Mouse (Mus musculus) lung, postnatal 14 days (tissue): ENCODE data around the gene Timmdc1.

Experiments
- DNase-seq: peaks from one replicate; pipeline ENCODE4 v3.0.0; 2021

Gene Timmdc1

DNA sequence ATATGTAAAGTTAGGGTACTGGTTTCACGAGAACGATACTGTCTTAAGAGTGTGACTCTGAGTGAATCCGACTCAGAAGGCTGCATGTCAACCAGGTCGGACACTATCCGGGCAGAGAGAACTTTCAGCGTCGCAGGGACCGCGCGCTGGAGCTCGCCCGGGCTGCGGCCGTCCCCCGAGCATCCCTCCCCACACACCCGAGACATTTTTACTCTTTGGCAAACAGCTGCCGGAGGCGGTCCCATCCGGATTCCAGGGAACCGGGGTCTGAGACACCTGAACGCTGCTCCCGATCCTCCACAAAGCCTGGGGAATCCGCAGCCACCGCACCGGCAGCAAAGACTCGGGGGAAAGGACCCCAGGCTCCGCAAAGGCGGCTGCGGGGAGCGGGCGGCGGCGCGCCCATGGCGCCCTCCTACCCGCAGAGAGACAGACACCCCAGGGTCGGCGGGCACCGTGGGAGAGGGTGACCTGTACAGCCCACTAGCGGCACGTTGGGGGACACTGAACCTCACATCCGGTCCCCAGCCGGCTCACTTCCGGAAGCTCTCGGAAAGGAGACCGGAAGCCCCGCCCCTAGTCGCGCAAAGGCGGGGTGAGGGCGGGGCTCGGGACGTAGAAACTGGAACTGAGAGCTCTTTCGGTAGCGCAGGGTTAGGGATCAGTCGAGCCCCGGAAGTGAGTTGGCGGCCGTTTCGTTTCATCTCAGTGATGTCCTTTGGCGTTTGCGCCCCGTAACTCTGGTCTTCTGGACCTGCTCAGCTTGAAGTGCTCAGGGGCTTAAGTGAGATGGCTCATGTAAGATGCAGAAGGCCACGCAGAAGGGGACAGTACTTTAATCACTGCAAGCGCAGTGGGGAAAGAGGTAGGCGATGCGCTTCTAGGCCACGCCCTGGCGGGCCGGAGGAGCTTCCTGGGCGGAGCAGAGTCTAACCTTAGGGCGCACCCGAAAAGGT, at the start of gene Timmdc1:
Gene Timmdc1, minus strand, starts transcription at position 535 of the 956 bp plus-strand sequence.
- peak; percentile 95 for DNase-seq

DNA sequence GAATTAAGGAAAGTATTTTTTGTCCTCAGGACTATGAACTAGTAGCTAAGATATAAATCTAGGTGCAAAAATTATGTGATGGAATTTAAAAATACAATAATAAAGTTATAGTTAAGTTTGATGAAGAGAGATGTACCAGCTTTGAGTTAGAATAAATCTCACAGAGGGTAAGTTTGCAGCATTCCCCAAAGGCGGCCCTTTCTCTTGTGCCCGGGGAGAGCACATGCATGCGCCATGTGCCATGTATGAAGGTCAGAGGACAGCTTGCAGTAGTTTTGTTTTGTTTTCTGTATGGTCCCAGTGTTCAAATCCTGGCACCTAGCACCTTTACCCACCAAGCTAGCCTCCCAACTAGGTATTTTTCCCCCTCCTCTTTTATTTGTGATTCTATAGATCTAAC, 49.0 kb upstream of the Timmdc1 start:
- no peak for DNase-seq

DNA sequence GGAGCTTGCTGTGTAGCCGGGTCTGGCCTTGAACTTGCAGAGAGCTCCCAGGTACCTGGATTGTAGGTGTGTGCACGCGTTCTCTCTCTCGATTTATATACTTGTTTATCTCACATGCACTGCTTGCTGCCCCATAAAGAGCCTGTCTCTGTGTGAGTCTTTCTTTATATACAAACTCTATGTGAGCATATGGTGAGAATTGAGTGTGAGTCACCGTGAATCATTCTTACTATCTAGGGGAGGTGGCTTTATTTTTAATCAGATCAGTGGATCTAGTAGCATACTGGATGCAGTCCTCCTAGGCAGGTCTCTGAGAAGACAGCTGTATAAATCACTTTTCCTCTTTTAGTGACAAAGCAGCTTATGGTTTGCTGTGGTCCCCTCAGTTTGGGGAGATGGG, 45.7 kb upstream of the Timmdc1 start:
- no peak for DNase-seq

- DNase-seq: no peak
These were observed 41.1 kb upstream of the Timmdc1 start for GRCm38 (mm10) chr16:38563516-38563915.

DNA sequence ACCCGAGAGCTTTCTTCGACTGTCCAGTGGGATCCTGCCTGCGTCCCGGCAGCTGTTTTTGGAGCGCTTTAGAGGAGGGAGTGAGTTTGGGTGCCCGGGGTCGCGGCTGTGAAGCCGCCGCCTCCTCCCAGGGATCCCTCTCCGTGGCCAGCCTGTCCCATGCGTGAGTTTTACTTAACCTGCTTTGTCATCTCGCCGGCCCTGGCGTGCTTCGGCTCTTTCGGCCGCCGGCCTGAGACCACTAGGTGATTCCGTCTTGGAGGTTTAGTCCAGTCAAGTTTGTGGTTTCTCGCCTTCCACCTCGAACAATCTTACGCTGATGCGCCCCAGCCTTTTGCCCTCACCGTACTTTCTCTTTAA, 40.5 kb upstream of the Timmdc1 start:
- no peak for DNase-seq

- peak; percentile 96 for DNase-seq
These were observed 39.9 kb upstream of the Timmdc1 start for GRCm38 (mm10) chr16:38562131-38562967.

DNA sequence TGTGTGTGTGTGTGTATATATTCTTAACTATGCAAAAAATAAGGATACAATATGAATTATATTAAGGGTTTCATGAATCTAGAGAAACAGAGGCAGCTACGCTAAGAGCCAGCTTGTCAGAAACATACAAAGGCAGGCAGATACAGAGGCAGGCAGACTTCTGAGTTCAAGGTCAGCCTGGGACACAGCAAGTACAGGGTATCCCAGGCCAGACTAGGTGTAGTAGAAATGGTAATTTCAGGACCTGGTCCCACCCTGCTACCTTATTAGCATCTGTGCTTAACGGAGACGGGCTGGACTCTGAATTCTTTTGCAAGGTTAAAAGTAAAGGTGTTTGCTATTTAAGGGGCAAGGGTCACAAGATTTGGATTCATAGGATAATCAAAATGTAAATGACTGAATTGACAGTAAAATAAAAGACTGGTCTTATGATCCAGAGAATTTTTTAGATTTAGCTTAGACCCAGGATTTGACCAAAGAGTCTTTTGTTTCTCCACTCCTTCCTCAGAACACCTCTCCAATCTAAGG, 35.8 kb upstream of the Timmdc1 start, which contains the start of gene Tmem39a:
Gene Tmem39a, plus strand, starts transcription at position 478 of the 528 bp plus-strand sequence.
- no peak for DNase-seq

DNA sequence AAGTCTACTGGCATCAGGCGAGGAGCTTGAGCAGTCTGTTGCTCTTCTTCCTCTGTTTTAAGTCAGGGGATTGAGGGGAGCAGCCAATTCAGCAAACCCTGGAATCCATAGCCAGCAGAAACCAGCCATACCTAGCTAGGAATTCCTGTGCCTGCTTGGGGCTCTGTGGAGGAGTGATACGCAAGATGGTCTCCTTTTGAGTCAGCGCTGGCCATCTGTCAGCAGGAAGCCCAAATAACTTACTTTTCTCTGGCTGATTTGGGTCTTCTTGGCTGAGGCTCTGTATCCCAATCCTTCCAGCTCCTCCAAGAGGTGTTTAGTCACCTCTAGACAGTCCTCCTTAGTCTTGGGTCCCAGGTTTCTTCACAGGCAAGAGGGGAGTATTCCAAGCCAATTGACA, 33.5 kb upstream of the Timmdc1 start:
- DNase-seq: no peak

- DNase-seq: peak; percentile 76
These were observed 27.3 kb upstream of the Timmdc1 start, which contains the start of gene Poglut1 for GRCm38 (mm10) chr16:38549479-38550396. Gene Poglut1 (minus strand): TSS chr16:38550258.

DNA sequence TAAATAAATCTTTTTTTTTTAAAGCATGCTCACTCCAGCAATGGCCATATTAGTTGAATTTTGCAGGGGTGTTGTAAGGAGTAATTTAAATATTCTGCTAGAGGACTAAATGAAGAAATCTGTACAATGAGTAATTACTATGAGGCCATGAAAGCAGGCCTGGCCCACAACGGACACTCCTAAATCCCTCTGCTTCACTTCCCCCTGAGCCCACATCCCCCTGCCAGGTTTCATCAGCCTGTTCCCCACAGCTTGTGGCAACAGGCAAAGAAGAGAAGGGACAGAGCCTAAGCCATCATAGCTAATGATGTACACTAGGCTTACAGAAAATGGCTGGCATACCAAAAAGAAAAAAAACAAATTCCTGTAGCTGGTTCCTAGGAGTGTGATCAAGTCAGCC, 25.5 kb upstream of the Timmdc1 start:
- no peak for DNase-seq

DNA sequence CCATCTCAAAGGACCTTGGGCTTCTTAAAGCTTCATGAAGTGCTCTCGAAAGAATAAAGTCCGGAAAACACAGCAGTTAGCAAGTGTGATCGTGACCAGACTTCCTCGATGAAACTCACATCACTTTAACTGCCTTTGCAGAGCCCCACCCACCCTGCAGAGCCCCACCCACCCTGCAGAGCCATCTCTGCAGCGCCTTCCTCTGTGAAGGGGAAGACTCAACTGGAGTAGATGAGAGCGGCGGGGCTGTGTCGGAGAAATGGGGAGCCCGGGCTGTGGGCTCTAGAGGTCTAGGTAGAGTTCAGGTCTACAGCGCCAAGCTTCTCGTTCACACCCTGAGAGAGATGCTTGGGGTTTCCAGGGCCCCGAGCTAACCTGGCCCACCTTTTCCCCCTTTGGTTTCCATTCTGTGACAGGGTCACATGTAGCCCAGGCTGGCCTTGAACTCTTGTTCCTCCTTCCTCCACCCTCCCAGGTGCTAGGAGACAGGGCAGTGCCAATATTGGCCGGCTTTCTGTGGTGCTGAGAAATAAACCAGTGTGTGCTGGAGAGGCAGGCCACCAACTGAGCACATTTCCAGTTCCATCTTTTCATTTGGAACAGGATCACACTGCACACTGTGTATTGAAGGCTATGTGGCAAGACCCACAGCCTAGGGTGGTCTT, 16.4 kb upstream of the Timmdc1 start:
- no peak for DNase-seq

DNA sequence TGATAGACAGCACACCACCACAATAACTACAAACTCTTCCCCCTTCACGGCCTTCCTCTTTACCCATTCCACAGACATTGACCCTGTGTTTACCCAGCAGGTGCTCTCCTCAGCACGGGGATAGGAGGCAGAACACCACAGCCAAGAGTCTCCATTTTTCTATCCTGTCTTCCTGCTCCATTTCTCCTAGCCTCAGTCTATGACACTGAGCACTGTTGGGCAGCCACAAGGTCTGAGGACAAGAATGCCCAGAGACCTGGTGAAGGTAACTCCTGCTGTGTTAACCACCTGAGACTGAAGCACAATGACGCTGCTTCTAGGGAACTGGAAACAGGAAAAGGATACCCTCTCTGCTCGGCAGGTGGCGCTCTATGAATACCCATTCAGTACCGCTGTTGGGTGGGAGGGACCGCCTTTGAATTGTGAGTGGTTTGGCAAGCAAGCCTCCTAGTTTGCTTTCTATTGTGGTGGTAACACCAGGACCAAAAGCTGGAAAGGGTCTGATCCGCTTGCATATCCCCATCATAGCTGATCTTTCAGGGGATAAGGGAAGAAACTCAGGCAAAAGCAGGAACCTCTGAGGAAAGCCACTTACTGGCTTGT, 14.2 kb upstream of the Timmdc1 start:
- DNase-seq: peak; percentile 87

- DNase-seq: no peak
These were observed 3.8 kb upstream of the Timmdc1 start for GRCm38 (mm10) chr16:38526264-38526663.

DNA sequence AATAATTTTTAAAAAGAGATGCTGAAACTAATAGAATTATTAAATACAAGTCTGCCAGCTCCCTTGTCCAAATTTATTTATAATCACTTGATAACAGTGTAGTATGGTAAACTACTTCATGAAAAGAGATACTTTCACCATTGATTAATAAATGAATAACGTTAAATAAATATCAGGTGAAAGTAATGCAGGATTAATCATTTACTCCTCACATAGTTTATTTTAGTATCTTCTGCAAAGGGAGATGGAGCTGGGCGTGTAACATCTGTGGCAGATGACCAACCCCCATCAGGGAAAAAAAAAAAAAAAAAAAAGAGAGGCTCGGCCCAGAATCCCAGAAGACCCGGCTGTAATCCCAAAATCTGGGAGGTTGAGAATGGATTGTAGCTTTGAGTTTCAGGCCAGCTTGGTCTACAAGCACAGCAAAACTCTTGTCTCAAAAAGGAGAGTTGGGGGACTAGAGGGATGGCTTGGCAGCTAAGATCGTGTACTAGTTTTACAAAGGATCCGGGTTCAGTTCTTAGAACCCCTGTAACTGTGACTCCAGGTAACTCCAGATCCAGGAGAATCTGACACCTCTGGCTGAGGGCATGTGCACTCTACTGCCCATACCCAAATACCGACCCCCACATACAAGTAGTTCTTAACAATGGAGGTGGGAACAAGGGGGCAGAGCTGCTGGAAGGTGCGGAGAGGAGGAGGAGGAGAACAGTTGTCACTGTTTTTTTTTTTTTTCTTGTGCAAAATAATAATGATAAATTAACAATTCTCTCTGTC, 1.1 kb downstream of the Timmdc1 start:
- DNase-seq: no peak

DNA sequence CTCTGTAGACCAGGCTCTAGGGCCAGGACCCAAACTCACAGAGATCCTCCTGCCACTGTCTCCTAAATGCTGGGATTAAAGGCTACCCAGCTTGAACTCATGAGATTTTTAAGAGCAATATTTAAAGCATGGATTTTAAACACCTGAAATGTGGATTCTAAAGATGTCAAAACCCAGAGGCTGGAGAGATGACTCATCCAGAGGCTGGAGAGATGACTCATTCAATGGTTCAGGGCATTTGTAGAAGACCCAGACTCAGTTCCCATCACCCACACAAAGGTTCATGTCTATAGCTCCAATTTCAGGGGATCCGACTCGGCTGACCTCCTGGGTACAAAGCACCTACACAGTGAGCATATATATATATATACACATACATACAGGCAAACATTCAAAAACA, 3.3 kb downstream of the Timmdc1 start:
- DNase-seq: no peak

DNA sequence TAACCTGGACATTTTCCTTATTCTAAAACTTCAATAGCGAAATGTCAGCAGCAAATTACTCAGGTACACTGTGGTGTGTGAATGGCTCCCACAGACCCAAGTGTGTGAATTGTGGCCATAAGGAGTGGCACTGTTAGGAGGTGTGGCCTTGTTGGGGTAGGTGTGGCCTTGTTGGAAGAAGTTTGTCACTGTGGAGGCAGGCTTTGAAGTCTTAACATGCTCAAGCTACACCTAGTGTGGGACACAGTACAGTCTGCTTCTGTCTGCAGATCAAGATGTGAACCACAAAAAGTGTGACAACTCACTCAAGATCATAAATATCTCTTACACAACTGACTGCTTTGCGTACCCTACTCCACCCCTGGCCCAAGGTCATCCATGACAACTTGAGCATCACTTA, 11.6 kb downstream of the Timmdc1 start:
- no peak for DNase-seq

GRCm38 (mm10) chr16:38506041-38506634, 16.3 kb downstream of the Timmdc1 start:
- DNase-seq: peak; percentile 66

DNA sequence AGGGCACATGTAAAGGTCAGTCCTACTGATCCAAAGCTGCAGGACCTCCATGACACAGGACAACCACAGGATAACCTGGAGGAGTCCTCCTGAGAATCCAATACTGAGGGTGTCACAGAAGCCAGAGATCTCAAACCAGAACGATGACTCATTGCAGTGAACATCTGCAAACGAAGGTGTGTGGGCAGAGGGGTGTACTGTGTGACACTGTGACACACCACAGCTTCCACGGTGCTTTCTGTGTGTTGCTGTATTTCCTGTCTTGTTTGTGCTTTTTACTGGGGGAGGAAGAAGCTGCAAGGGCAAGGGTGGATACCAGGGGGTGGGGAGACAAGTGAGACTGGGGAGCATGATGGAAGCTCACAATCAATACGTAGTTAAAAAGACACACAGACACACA, 18.9 kb downstream of the Timmdc1 start:
- no peak for DNase-seq

- DNase-seq: no peak
These were observed 20.0 kb downstream of the Timmdc1 start for GRCm38 (mm10) chr16:38502469-38502868.

DNA sequence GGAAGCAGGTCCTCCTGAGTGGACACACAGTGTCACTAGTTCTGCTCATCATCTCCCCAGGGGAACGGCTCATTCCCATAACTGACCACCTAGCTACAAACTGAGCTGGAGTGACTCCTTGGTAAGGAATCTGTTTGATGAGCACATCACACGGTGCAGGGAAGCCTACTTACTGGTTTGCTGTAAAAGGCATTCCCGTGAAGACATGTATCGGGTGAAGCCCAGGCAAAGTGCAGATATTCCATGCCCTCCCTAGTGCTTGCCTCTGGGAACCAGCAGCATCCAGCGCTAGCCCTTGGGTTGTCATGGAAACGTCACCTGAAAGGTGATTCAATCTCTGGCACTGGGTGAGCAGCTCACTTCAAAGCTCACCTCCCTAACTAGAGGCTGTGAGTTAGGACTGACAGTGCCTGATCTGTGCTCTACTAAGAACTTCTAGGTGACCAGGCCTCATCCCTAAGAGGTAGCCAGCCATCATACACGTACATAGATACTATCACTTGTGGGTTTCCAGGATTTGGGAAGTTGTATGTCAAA, 25.8 kb downstream of the Timmdc1 start:
- DNase-seq: no peak
